Mouse (Mus musculus) liver, embryonic 14.5 days (tissue): ENCODE results near the gene Pex7.

ENCODE experiments used
- CTCF ChIP-seq: IDR thresholded peaks from 2 replicates; pipeline ENCODE4 v1.5.1; 2016; ENCODE audit warnings: antibody characterized with exemption, low read depth, control low read depth
- EP300 ChIP-seq: IDR thresholded peaks from 2 replicates; pipeline ENCODE4 v1.6.1; 2016; ENCODE audit warnings: antibody characterized with exemption, low read depth

- TF ChIP-seq CTCF (peak; percentile 8; the same call in 1 of the 2 replicates), EP300 (no peak)
Measured at GRCm38 (mm10) chr10:19911583-19911982, 4.1 kb upstream of the Pex7 start.
